ENCODE assay signal across 19 mouse cellular contexts in genomic region chr1:84247111-84247510, GRCm38 (mm10).
DNase-seq lines count a peak whose midpoint lies in the region; ATAC-seq and TF ChIP-seq lines count a peak whose summit lies in the region.
"Had no signal": no experiment of that assay in that cellular context is flagged by ENCODE, and none has a peak within 500 bp of the region (broad histone marks: within the 10 kb centered on the region; RNA-seq: fewer than 3 reads in every experiment).

No protein-coding gene starts in this region.

- TF ChIP-seq POLR2A in lung, adult 2 months (IDR thresholded peaks at IDR 0.05; ENCODE audit: borderline replicate concordance, extremely low read depth, low read depth, low read length), result no peak

- WGBS in kidney, embryonic 15.5 days, result 70% methylated on average over 3 of the region's 3 CpGs
- 52% methylated on average over 3 of the region's 3 CpGs for WGBS in lung, adult 2 months

- H3K9me3 ChIP-seq in kidney, embryonic 15.5 days (replicated peaks), result no peaks in the 10 kb centered on the region
- H3K9me3 ChIP-seq: intestine, embryonic 15.5 days; limb, embryonic 13.5 days; midbrain, embryonic 12.5 days; neural tube, embryonic 13.5 days had no signal

- TF ChIP-seq CTCF in lung, adult 2 months (IDR thresholded peaks at IDR 0.05; ENCODE audit: insufficient read depth, low read length), result no peak

- H3K4me2 ChIP-seq in kidney, embryonic 15.5 days, result no peak overlapping the region
- H3K4me2 ChIP-seq: heart, embryonic 11.5 days; hindbrain, embryonic 14.5 days; intestine, embryonic 15.5 days; limb, embryonic 13.5 days; midbrain, embryonic 12.5 days; neural tube, embryonic 13.5 days had no signal

- no peaks in the 10 kb centered on the region for H3K4me1 ChIP-seq in kidney, embryonic 15.5 days
- H3K4me1 ChIP-seq in lung, adult 2 months (ENCODE audit: control insufficient read depth, insufficient read depth, low read length), result no peaks in the 10 kb centered on the region
- H3K4me1 ChIP-seq: intestine, embryonic 15.5 days; limb, embryonic 13.5 days; midbrain, embryonic 12.5 days; neural tube, embryonic 13.5 days had no signal

- H3K36me3 ChIP-seq in kidney, embryonic 15.5 days, result no peaks in the 10 kb centered on the region
- H3K36me3 ChIP-seq: intestine, embryonic 15.5 days; limb, embryonic 13.5 days; midbrain, embryonic 12.5 days; neural tube, embryonic 13.5 days had no signal

- H3K27me3 ChIP-seq in kidney, embryonic 15.5 days, result no peaks in the 10 kb centered on the region
- H3K27me3 ChIP-seq: intestine, embryonic 15.5 days; limb, embryonic 13.5 days; midbrain, embryonic 12.5 days; neural tube, embryonic 13.5 days had no signal

- H3K9ac ChIP-seq in kidney, embryonic 15.5 days, result no peak overlapping the region
- H3K9ac ChIP-seq: hindbrain, embryonic 14.5 days; intestine, embryonic 15.5 days; limb, embryonic 13.5 days; liver, embryonic 14.5 days; midbrain, embryonic 12.5 days; neural tube, embryonic 13.5 days had no signal

- no peak overlapping the region for H3K4me3 ChIP-seq in kidney, embryonic 15.5 days (replicated peaks)
- H3K4me3 ChIP-seq in lung, adult 2 months (replicated peaks; ENCODE audit: extremely low read depth, low read depth, low read length), result no peak overlapping the region
- H3K4me3 ChIP-seq: intestine, embryonic 15.5 days; limb, embryonic 13.5 days; midbrain, embryonic 12.5 days; neural tube, embryonic 13.5 days had no signal

- H3K27ac ChIP-seq in kidney, embryonic 15.5 days, result no peak overlapping the region
- H3K27ac ChIP-seq: hindbrain, embryonic 14.5 days; intestine, embryonic 15.5 days; limb, embryonic 13.5 days; liver, embryonic 14.5 days; midbrain, embryonic 12.5 days; neural tube, embryonic 13.5 days had no signal

- ATAC-seq in kidney, embryonic 15.5 days (replicated peaks; ENCODE audit: low FRiP score), result no peak
- ATAC-seq: intestine, embryonic 15.5 days had no signal

- DNase-seq in adrenal gland, adult (ENCODE audit: inconsistent age in 2 of 2, low spot score in 1 of 2), result peak; percentile 31 to 63
- no peak for DNase-seq in adrenal gland, postnatal 4 days (ENCODE audit: low spot score in 2 of 2)
- peak; percentile 60 for DNase-seq in kidney, postnatal 10 days
- DNase-seq in lung, postnatal 14 days, result peak; percentile 12
- DNase-seq in lung, adult 2 months, result no peak
- peak; percentile 11 for DNase-seq in 3T3-L1 (ENCODE audit: low read depth, low spot score)
- no peak for DNase-seq in thymus, postnatal 14 days
- DNase-seq: cerebellum, adult 9-11 months; layer of hippocampus, adult 9-11 months; retina, postnatal 1 day; thymus, adult 18-20 months had no signal

Comparison
In these comparisons a context has a peak if more than half of its experiments do, and no peak if none do; other contexts are left out.
1. DNase-seq: peak in adrenal gland, adult (2 of 2), kidney, postnatal 10 days (single experiment), lung, postnatal 14 days (single experiment) and 3T3-L1 (single experiment); none in adrenal gland, postnatal 4 days (0 of 2), lung, adult 2 months (single experiment) and thymus, postnatal 14 days (single experiment).